Mouse (Mus musculus) kidney, postnatal 14 days (tissue): ENCODE measurements at regions not wholly inside any gene's neighbourhood (a gene's known extent, or its start where the extent isn't known, plus 50 kb on each side); places are given as distances from the start of the nearest gene placed in this dataset.
A peak's percentile ranks its signal among the peaks of the same experiment; 100 is the strongest.

Experiments
- DNase-seq: peaks from one replicate; pipeline ENCODE4 v3.0.0; 2022; ENCODE audit warnings: mixed read lengths

DNA sequence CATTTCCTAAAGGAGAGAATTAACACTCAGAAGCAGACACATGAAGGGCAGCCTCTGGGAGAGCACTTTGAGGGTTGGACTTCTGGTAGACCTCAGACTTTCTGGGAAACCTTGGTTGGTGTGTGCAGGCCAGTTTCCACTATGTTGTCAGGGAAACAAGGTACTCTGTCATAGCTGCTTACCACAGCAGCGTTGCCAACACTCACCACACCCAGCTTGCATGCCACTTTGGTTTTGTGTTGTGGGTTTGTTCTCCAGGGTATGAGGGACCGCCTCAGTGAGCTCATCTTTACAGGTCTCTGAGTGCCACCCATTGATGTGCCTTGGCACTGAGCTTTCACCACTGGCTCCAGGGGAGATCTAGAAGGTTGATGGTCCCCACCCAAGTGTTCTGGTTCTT lies 62.8 kb upstream of the Ywhaq start:
- no peak for DNase-seq

DNA sequence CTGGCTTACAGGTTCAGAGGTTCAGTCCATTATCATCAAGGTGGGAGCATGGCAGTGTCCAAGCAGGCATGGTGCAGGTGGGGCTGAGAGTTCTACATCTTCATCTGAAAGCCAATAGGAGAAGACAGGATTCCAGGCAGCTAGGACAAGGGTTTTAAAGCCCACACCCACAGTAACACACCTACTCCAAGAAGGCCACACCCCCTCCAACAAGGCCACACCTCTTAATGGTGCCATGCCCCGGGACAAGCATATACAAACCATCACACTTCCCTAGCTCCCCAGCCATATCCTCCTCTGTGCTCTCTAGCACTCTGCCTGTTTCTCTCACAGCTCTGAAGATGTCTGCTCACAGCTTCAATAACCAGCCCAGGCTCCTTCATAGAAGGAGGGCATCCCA lies 61.8 kb upstream of the Ywhaq start:
- no peak for DNase-seq

DNA sequence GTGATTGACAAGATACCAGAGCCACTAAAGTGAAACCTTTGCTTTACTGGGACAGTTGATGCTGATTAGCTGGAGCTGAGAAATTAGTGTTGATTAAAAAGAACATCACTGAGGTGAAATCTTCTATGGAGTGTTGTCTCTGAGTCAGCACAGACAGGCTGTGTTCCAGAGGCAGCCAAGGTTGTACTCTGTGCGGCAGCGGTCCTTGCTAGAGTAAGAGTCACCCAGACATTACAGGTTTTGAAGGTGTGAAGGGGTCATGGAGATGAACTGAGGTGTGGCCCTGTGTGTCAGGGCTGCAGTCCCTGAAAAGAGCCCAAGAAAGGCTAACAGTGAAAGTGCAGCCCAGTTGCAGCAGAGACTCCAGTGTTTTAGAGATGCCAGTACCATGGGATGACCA lies 59.1 kb upstream of the Ywhaq start:
- DNase-seq = no peak

DNA sequence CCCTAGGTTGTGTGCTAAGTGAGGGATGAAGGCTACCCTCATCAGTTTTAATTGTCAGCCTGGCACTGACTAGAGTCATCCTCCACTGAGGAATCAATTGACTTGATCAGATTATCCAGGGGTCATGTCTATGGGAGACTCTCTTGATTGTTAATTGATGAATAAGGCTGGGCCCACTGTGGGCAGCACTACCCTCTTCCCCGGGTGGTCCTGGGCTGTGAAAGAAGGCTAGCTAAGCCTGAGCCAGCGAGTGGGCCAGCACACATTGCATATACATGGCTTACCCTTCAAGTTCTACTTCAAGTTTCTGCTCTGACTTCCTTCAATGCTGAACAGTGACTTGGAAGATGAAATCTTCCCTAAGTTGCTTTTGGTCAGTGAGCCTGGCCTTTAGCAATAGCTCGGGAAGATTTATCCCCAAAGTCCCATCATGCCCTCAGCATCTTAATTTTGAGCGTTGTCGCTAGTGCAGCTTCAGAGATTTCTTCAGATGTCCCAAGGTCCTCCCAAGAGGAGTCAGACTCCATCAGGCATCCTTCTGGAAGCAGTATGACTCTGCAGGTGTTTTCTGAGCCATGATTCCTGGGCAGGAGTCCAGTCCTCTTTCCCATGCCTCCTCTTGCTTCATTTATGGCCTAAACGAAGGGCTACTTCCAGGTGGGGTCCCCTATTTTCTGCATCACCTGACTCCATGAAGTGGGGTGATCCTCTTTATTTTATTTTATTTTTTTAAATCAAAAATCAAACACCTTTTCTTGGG lies 55.7 kb upstream of the Ywhaq start:
- no peak for DNase-seq

DNA sequence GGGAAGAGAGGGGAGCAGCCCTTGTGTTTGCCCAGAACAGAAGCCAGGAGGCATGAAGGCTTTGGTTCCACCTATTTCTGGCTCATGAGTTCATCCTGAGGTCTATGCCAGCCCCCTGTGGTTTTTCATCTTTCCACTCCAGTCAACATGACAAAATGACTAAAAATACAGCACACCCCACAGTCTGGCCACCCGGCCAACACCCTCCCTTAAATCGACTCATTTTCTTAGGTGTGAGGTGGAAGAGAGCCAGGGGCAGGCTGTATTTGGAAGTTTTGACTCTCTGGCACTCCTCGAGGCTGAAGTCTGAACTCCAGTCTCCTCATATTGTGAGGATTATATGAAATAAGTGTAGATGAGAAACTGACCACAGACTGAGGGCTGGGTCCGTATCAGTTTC lies 55.0 kb upstream of the Ywhaq start:
- peak; percentile 11 for DNase-seq

DNA sequence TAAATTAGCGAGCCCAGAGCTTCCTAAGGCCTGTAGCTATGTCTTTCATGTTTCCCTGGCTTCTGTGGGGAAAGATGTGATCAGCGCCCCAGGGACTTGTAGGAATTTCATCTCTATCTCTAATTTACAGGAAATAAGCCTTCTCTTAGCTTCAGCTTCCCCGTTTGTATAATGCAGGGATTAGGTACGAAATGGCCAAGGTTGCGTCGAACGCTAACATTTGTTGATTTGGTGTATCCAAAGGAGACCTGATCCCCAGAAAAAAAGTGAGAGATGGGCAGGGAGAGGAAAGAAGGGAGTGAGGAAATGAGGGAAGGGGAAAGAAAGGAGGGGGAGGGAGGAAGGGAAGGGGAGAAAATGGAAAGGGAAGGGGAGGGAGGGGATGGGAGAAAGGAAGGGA lies 54.5 kb upstream of the Ywhaq start:
- DNase-seq = no peak

DNA sequence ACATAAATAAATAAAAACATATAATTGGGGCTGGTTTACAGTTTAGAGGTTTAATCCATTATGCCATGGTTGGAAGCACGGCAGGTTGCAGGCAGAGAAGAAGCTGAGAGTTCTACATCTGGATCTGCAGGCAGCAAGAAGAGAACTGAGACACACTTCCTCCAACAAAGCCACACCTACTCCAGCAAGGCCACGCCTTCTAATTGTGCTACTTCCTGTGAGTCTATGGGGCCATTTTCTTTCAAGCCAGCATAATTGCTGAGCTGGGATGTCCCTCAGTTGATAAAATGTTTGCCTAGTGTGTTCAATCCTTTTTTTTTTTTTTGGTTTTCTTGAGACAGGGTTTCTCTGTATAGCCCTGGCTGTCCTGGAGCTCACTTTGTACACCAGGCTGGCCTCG lies 52.8 kb upstream of the Ywhaq start:
- no peak for DNase-seq
